Mouse (Mus musculus): ENCODE results near the gene Urah. TPM values are rescaled to one million over a fixed set of nuclear protein-coding genes. Genes with fewer than 3 reads are reported as not detected.
A peak's percentile ranks its signal among the peaks of the same experiment; 100 is the strongest.

Gene Urah
- polyA plus RNA-seq, 1 experiment from 2014 or later, result not detected

GRCm38 (mm10) chr7:140847755-140848580 lies 13.2 kb downstream of the Urah start, which contains the start of gene Odf3:
Gene Odf3, plus strand, starts transcription at chr7:140847805.
- Histone ChIP-seq H3K27ac (ENCODE audit: low read depth, low read length) (no peak within 1 kb of the TSS), H3K4me1 (ENCODE audit: control insufficient read depth, insufficient read depth, low read length) (no peaks in the 10 kb centered on the region; the same call in 1 of the 2 replicates), H3K4me2 (no peak within 1 kb of the TSS), H3K36me3 (ENCODE audit: control insufficient read depth, insufficient read depth, low read length) (peaks cover 4% of the 10 kb centered on the region; the same call in 1 of the 2 replicates), H3K9ac (ENCODE audit: low read length) (no peak within 1 kb of the TSS), H3K9me3 (ENCODE audit: control insufficient read depth, low read length) (no peaks in the 10 kb centered on the region), H3K27me3 (ENCODE audit: control insufficient read depth, insufficient read depth, low read length) (no peaks in the 10 kb centered on the region), H3K4me3 (ENCODE audit: low read depth, low read length) (no peak within 1 kb of the TSS)
- 74% methylated on average over 11 of the region's 11 CpGs for WGBS
- ATAC-seq (ENCODE audit: low FRiP score) (no peak), DNase-seq (ENCODE audit: low spot score, missing footprints) (peak; percentile 51)

GRCm38 (mm10) chr7:140848591-140848990 lies 13.8 kb downstream of the Urah start:
- no peak for ATAC-seq (ENCODE audit: low FRiP score)
- WGBS, result 93% methylated on average over 10 of the region's 10 CpGs

GRCm38 (mm10) chr7:140851916-140852315 lies 17.1 kb downstream of the Urah start:
- no peak overlapping the region for H3K9ac ChIP-seq (ENCODE audit: low read length)
- H3K4me2 ChIP-seq, result no peak overlapping the region
- no peak overlapping the region for H3K27ac ChIP-seq (ENCODE audit: low read depth, low read length)
- peaks cover 4% of the 10 kb centered on the region for H3K36me3 ChIP-seq (ENCODE audit: control insufficient read depth, insufficient read depth, low read length)
- no peak overlapping the region for H3K4me3 ChIP-seq (ENCODE audit: low read depth, low read length)
- peaks cover 7% of the 10 kb centered on the region for H3K4me1 ChIP-seq (ENCODE audit: control insufficient read depth, insufficient read depth, low read length)
- H3K9me3 ChIP-seq (ENCODE audit: control insufficient read depth, low read length), result no peaks in the 10 kb centered on the region
- ATAC-seq (ENCODE audit: low FRiP score) (no peak), DNase-seq (ENCODE audit: low spot score, missing footprints) (peak; percentile 23)
- no peaks in the 10 kb centered on the region for H3K27me3 ChIP-seq (ENCODE audit: control insufficient read depth, insufficient read depth, low read length)
- 95% methylated on average over 4 of the region's 4 CpGs for WGBS

More at GRCm38 (mm10) chr7:140848591-140848990, 13.8 kb downstream of the Urah start:
- Histone ChIP-seq H3K27ac (ENCODE audit: low read depth, low read length) (no peak overlapping the region), H3K9me3 (ENCODE audit: control insufficient read depth, low read length) (no peaks in the 10 kb centered on the region), H3K27me3 (ENCODE audit: control insufficient read depth, insufficient read depth, low read length) (no peaks in the 10 kb centered on the region), H3K4me1 (ENCODE audit: control insufficient read depth, insufficient read depth, low read length) (no peaks in the 10 kb centered on the region; the same call in 1 of the 2 replicates), H3K4me2 (no peak overlapping the region), H3K9ac (ENCODE audit: low read length) (no peak overlapping the region), H3K4me3 (ENCODE audit: low read depth, low read length) (no peak overlapping the region), H3K36me3 (ENCODE audit: control insufficient read depth, insufficient read depth, low read length) (peaks cover 4% of the 10 kb centered on the region; the same call in 1 of the 2 replicates)
- peak; percentile 65 for DNase-seq (ENCODE audit: low spot score, missing footprints)

- Histone ChIP-seq H3K27me3 (ENCODE audit: control insufficient read depth, insufficient read depth, low read length) (no peaks in the 10 kb centered on the region), H3K36me3 (ENCODE audit: control insufficient read depth, insufficient read depth, low read length) (peaks cover 4% of the 10 kb centered on the region), H3K4me1 (ENCODE audit: control insufficient read depth, insufficient read depth, low read length) (peaks cover 14% of the 10 kb centered on the region), H3K4me2 (no peak overlapping the region), H3K9ac (ENCODE audit: low read length) (no peak overlapping the region), H3K27ac (ENCODE audit: low read depth, low read length) (no peak overlapping the region), H3K4me3 (ENCODE audit: low read depth, low read length) (no peak overlapping the region), H3K9me3 (ENCODE audit: control insufficient read depth, low read length) (no peaks in the 10 kb centered on the region)
- ATAC-seq (ENCODE audit: low FRiP score), result no peak
- DNase-seq (ENCODE audit: low spot score, missing footprints), result no peak
- WGBS, result 83% methylated on average over 9 of the region's 9 CpGs
Observed at GRCm38 (mm10) chr7:140853386-140853785, 18.6 kb downstream of the Urah start.

- H3K4me1 ChIP-seq (ENCODE audit: control insufficient read depth, insufficient read depth, low read length), result peaks cover 17% of the 10 kb centered on the region
- DNase-seq (ENCODE audit: low spot score, missing footprints) (no peak), ATAC-seq (ENCODE audit: low FRiP score) (no peak)
- WGBS, result 93% methylated on average over 18 of the region's 18 CpGs
- H3K9me3 ChIP-seq (ENCODE audit: control insufficient read depth, low read length), result no peaks in the 10 kb centered on the region
- no peak overlapping the region for H3K9ac ChIP-seq (ENCODE audit: low read length)
- H3K4me3 ChIP-seq (ENCODE audit: low read depth, low read length), result no peak overlapping the region
- H3K27ac ChIP-seq (ENCODE audit: low read depth, low read length), result no peak overlapping the region
- no peaks in the 10 kb centered on the region for H3K27me3 ChIP-seq (ENCODE audit: control insufficient read depth, insufficient read depth, low read length)
- H3K4me2 ChIP-seq, result no peak overlapping the region
- peaks cover 4% of the 10 kb centered on the region for H3K36me3 ChIP-seq (ENCODE audit: control insufficient read depth, insufficient read depth, low read length)
Observed at GRCm38 (mm10) chr7:140854483-140854882, 19.7 kb downstream of the Urah start.

GRCm38 (mm10) chr7:140855181-140855580 lies 20.4 kb downstream of the Urah start:
- Histone ChIP-seq H3K27ac (ENCODE audit: low read depth, low read length) (no peak overlapping the region), H3K27me3 (ENCODE audit: control insufficient read depth, insufficient read depth, low read length) (no peaks in the 10 kb centered on the region), H3K4me1 (ENCODE audit: control insufficient read depth, insufficient read depth, low read length) (peaks cover 17% of the 10 kb centered on the region), H3K4me3 (ENCODE audit: low read depth, low read length) (peak overlapping the region; percentile 75), H3K4me2 (peak overlapping the region; percentile 99), H3K9ac (ENCODE audit: low read length) (peak overlapping the region; percentile 92; the same call in 1 of the 2 replicates), H3K36me3 (ENCODE audit: control insufficient read depth, insufficient read depth, low read length) (peaks cover 4% of the 10 kb centered on the region), H3K9me3 (ENCODE audit: control insufficient read depth, low read length) (no peaks in the 10 kb centered on the region)
- WGBS, result 74% methylated on average over 9 of the region's 9 CpGs
- DNase-seq (ENCODE audit: low spot score, missing footprints), result peak; percentile 61
- ATAC-seq (ENCODE audit: low FRiP score), result no peak

GRCm38 (mm10) chr7:140855860-140856784 lies 21.3 kb downstream of the Urah start, which contains the start of gene Gm45785:
Gene Gm45785, minus strand, starts transcription at chr7:140856331.
- peaks cover 4% of the 10 kb centered on the region for H3K36me3 ChIP-seq (ENCODE audit: control insufficient read depth, insufficient read depth, low read length)
- H3K27me3 ChIP-seq (ENCODE audit: control insufficient read depth, insufficient read depth, low read length), result no peaks in the 10 kb centered on the region
- peak within 1 kb of the TSS; percentile 92 for H3K9ac ChIP-seq (ENCODE audit: low read length)
- peak; percentile 97 for DNase-seq (ENCODE audit: low spot score, missing footprints)
- H3K9me3 ChIP-seq (ENCODE audit: control insufficient read depth, low read length), result no peaks in the 10 kb centered on the region
- peak within 1 kb of the TSS; percentile 84 for H3K27ac ChIP-seq (ENCODE audit: low read depth, low read length)
- H3K4me1 ChIP-seq (ENCODE audit: control insufficient read depth, insufficient read depth, low read length), result peaks cover 17% of the 10 kb centered on the region
- peak; percentile 78 for ATAC-seq (ENCODE audit: low FRiP score)
- H3K4me2 ChIP-seq, result peak within 1 kb of the TSS; percentile 99
- peak within 1 kb of the TSS; percentile 75 for H3K4me3 ChIP-seq (ENCODE audit: low read depth, low read length)
- 2% methylated on average over 51 of the region's 51 CpGs for WGBS

GRCm38 (mm10) chr7:140856785-140857549 lies 22.1 kb downstream of the Urah start, which contains the start of gene Ric8a:
Gene Ric8a, plus strand, starts transcription at chr7:140856957.
- peak within 1 kb of the TSS; percentile 75 for H3K4me3 ChIP-seq (ENCODE audit: low read depth, low read length)
- H3K4me1 ChIP-seq (ENCODE audit: control insufficient read depth, insufficient read depth, low read length), result peaks cover 17% of the 10 kb centered on the region
- H3K36me3 ChIP-seq (ENCODE audit: control insufficient read depth, insufficient read depth, low read length), result peaks cover 5% of the 10 kb centered on the region
- WGBS, result under 1% methylated on average over 49 of the region's 50 CpGs
- H3K4me2 ChIP-seq, result peak within 1 kb of the TSS; percentile 99
- no peaks in the 10 kb centered on the region for H3K9me3 ChIP-seq (ENCODE audit: control insufficient read depth, low read length)
- DNase-seq (ENCODE audit: low spot score, missing footprints), result peak; percentile 95
- no peaks in the 10 kb centered on the region for H3K27me3 ChIP-seq (ENCODE audit: control insufficient read depth, insufficient read depth, low read length)
- peak within 1 kb of the TSS; percentile 92 for H3K9ac ChIP-seq (ENCODE audit: low read length)
- ATAC-seq (ENCODE audit: low FRiP score), result peak; percentile 83
- H3K27ac ChIP-seq (ENCODE audit: low read depth, low read length), result peak within 1 kb of the TSS; percentile 84
